Mouse (Mus musculus) stomach, embryonic 15.5 days (tissue): ENCODE measurements around the gene Tgm3. TPM values are rescaled to one million over a fixed set of nuclear protein-coding genes. Genes with fewer than 3 reads are reported as not detected.

Experiments
- microRNA-seq: library from miRNA; unstranded; fragments of <30 nt; microRNA quantifications from one replicate; pipeline ENCODE4, GENCODE M21; 2016
- polyA plus RNA-seq: library from polyadenylated mRNA; unstranded; fragments of >200 nt; fragmentation: Nextera tagmentation; extraction: Ambion mirVana; gene quantifications from 2 replicates; pipeline ENCODE4 v1.2.1, GENCODE M21; 2015

Tgm3 gene
- polyA plus RNA-seq, 1 experiment from 2014 or later, result 1.3 TPM

Small RNAs within 50 kb of the gene (microRNA-seq; reads per million reads assigned to microRNA genes)
- gene Mir6339, result not detected

Other genes starting within 250 kb of the Tgm3 start
- 11.4 and 12.2 TPM in 2 replicates for gene Stk35, start 211.8 kb upstream of the Tgm3 start, polyA plus RNA-seq
- gene Tgm6, start 100.1 kb downstream of the Tgm3 start, polyA plus RNA-seq, result not detected in 2 replicates
- gene Snrpb, start 167.1 kb downstream of the Tgm3 start, polyA plus RNA-seq, result 518 and 527 TPM in 2 replicates
- gene Tmc2, start 182.8 kb downstream of the Tgm3 start, polyA plus RNA-seq, result 0.04 TPM in 1 of 2 replicates, not detected in the other